Mouse (Mus musculus) lung, postnatal 10 days (tissue): ENCODE results near the gene Uvssa.
"Not testable (repeated sequence)": the region's sequence is repeated elsewhere in the genome, so short reads cannot be mapped to it uniquely, and the experiment has no call there.

Experiments
- DNase-seq: peaks from one replicate; pipeline ENCODE4 v3.0.0; 2021

Gene Uvssa

DNA sequence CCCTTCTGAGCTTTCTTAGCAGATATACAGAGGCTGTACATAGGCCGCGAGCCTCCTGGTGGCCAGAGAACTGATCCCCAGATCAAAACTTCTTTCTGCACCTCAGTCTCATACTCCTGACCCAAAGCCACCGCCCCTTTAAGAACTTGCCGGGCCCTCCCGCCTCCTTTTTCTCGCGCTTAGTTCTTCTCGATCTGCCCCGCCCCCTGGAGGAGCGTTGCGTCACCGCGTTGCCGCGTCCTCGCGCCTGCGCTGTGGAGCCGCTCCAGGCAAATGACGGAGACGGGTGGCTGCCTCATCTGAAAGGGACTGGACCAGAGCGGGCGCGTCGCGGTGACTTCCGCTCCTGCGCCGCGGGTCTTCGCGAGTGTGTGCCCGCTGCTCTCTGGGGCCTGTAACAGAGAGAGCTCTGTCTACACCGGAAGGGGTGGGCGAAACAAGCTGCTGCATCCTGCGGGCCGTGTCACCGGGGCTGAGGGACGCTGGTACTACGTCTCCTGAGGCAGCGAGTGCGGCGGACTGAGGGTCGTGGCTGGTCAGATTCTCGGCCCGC, at the start of gene Uvssa:
Gene Uvssa, plus strand, starts transcription at position 248 of the 553 bp plus-strand sequence.
- DNase-seq: peak; percentile 99

DNA sequence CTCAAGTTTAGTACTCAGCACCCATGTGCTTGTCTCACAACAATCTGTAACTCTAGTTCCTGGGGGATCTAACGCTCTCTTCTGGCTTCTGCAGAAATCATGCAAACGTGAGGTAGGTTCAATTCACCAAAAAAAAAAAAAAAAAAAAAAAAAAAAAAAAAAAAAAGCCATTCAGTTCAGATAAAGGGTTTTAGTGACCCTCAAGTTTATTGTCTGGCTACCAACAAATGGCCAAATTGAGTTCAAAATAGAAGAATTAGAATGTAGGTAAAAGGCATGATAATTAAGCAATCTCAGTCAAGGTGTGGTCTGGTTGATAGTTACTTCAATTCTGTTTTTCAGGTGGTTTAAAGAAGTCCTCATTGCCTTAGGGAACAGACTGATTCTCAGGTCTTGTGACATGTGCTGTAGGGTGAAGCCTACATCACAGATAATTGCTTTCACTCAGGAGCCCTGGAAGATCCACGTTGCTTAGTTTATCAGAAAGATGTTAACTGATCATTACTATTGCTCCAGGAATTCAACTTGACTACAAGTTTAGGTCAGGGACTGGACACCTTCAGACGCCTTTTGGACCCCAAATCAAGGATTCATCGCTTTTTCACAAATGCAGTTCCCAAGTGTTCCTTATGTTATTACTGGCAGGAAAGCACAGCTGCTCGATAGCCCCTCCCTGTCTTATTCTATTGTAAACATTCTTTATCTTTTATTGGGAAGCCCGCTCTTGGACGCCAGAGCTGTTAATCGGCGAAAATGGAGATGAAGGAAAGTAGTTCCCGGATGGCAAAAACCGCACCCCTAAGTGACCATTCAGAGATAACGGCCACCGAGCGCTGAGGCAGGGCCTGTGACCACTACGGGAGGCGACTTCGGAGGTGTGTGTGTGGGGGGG, 43.7 kb upstream of the Uvssa start:
- no peak for DNase-seq

DNA sequence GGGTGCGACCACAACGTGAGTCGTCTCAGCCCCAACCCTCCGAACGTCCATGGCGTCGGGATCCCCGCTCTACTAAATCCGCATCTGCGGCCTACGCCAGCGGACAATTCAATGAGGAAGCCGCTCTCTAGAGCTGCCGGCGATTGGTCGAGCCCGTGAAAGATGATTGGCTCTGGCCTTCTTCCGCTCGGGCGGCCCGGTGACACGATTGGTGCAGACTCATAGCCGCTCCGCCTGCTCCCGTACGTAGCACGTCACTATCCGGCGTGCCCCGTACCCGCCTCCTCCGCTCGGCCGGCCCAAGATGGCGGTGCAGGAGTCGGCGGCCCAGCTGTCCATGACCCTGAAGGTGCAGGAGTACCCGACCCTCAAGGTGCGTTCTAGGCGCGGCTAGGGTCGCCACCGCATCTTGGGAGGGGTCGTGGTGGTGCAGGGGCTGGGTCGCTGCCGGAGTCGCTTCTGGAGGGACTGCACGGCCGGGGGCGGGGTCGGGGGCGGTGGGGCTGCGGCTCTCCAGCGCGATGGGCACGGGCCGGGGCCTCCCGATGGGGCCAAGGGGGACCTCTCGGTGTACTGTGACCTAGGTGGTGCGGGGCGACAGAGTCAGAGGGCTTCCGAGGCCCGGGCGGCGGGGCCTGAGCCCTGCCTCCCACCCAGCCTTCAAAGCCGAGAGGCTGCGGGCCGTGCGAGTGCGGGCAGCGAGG, 42.9 kb upstream of the Uvssa start, which contains the start of gene Maea:
Gene Maea, plus strand, starts transcription at position 237 of the 704 bp plus-strand sequence.
- peak; percentile 97 for DNase-seq

DNA sequence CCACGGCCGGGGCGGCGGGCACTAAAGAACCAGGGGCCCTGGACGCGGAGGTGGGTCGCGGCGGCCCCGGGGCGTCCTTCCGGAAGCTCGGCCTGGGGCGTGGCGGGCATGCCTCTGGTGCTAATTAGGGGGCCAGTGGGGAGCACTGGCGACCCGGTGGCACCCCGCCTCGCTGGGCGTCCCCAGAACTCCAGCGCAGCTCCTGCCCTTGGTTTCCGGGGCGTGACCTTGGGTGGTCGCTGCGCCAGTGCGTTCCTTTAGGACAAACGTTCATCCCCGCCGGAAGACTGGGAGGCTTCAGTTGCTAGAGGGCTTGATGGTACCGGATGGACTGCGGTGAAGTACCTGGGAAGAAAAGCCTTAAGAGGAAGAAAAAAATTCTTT, 42.4 kb upstream of the Uvssa start:
- peak; percentile 66 for DNase-seq

DNA sequence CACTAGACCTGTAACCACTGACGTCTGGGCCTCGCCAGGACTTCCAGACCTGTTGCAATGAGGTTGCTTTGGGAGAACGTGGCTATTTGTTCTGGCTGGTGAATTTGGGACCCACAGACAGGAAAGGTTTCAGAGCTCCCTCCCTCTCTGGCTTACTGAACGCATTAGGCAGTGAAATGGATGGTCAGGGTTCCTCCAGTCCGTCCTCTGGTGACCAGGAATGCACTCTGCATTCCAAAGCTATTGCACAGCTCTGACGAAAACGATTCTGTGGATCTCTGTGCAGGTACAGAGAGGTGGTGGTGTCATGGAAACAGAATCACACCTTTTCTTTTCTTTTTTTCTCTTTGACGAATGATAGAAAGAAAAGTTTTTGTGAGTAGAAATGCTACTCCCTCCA, 41.1 kb upstream of the Uvssa start:
- DNase-seq: no peak

DNA sequence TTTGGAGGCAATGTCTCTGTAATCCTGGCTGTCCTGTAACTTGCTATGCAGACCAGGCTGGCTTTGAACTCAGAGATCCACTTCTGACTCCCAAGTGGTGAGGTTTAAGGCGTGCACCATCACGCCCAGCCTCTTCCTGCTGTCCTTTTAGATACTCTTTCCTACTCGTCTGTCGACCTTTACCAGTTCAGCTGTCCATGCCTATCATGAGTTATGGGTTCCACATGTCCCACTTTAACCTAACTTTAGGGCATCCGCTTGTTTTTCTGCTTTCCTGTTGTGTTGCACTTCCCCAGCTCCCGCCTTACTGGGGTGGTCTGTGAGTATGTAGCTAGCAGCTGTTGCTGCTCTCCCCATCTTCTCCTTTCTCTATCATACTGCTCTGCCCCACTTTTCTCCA, 37.2 kb upstream of the Uvssa start:
- no peak for DNase-seq

DNA sequence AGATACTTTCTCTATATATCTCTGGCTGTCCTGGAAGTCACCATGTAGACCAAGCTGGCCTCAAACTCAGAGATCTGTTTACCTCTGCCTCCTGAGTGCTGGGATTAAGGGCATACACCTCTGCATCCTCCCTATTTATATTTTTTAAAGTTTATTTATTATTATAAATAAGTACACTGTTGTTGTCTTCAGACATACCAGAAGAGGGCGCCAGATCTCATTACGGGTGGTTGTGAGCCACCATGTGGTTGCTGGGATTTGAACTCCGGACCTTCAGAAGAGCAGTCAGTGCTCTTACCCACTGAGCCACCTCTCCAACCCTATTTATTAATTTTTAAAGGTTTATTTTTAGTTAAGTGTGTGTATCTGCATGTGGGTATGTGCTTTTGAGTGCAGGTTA, 36.1 kb upstream of the Uvssa start:
- not testable (repeated sequence) for DNase-seq

DNA sequence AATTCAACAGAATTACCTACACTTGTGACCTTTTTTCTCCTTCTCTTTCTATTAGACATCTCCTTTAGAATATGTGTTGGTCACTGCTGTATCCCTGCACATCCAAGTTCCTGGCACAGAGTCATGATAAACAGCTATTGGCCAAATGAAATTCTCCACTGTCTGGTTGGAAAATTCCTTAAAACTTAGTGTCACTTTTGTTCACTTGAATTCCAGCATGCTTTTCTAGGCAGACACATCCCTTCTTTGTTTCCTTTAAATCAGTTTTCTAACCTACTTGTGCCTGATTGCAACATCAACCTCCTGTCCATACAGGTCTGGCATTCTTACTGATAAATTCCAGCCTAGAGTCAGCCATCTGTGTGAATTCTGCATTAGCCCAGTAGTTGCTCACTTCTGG, 35.5 kb upstream of the Uvssa start:
- no peak for DNase-seq

DNA sequence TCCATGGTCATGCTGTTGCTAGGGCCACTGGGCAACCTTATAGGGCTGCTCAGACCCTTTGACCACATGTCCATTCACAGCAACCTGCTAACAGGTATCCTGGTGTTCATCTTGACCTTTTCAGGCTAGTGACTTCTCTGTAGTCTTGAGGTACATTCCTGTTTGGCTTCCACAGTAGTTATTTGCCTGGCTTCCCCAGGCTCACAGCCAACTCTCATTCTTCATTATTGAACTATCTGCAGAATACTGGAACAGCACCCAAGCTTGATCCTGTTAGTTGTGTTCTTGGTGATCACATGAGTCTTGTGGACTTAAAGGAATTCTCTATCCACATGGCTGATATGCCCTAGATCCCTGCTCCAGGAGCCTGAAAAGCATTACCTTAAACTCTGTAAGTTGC, 34.8 kb upstream of the Uvssa start:
- DNase-seq: no peak

DNA sequence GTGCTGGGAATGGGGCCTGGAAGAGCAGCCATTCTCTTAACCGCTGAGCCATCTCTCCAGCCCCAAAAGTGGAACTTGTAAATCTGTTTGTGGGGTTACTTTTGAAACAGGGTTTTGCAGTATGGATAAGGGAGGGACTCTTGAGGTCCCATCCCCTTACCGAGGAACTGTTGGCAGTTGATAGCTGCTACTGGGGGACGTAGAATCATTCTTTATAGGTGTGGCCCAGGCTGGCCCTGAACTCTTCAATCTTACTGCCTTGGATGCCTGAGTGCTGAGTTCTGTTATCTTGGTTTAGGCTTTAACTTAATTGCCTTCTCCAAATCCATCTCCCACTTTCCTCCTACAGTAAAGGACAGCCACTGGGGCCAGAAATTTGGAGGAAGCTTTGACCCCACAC, 34.3 kb upstream of the Uvssa start:
- DNase-seq: no peak

DNA sequence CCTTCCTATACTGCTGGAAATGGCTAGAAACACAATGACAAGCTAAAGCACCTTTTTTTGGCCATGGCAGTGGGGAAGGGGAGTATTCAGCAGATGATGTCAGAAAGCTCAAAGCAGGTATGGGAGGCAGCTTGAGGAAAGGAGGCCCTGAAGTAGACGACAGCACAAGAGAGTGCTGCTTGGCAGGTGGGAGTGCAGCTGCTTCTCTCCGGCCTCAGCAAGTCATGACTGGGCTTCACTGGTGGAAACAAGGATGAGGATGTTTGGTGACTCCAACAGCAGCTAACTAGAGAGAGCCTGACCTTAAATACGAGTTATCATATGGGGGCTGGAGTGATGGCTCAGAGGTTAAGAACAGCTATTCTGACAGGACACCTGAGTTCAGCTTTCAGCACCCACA, 30.7 kb upstream of the Uvssa start:
- no peak for DNase-seq

DNA sequence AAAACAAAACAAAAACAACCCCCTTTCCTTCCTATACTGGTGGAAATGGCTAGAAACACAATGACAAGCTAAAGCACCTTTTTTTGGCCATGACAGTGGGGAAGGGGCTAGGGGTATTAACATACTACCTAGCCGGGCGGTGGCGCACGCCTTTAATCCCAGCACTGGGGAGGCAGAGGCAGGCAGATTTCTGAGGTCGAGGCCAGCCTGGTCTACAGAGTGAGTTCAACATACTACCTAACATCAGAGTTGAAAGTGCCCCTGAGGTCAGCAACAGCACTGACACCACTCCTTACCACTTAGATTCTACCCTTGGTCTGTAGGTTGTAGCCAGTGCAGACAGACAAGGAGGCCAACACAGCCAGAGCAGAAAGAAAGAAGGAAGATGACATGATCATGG, 29.1 kb upstream of the Uvssa start:
- no peak for DNase-seq

DNA sequence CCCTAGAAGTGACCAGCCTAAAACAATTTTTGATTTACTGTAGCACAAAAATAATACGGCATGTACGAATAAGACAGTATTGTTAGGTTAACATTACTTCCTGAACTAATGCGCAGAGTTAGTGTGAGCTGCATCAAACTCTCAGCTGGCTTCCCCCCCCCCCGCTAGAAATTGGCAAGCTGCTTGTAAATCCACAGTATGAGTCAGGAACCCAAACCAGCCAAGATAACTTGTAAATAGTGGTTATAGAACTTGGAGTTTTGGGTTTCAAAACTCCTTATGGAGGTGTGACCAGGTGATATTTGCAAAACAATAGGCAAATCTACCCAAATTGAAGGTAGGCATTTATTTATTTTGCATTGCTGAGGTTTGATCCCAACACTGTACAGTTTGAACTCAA, 28.6 kb upstream of the Uvssa start:
- DNase-seq: no peak

DNA sequence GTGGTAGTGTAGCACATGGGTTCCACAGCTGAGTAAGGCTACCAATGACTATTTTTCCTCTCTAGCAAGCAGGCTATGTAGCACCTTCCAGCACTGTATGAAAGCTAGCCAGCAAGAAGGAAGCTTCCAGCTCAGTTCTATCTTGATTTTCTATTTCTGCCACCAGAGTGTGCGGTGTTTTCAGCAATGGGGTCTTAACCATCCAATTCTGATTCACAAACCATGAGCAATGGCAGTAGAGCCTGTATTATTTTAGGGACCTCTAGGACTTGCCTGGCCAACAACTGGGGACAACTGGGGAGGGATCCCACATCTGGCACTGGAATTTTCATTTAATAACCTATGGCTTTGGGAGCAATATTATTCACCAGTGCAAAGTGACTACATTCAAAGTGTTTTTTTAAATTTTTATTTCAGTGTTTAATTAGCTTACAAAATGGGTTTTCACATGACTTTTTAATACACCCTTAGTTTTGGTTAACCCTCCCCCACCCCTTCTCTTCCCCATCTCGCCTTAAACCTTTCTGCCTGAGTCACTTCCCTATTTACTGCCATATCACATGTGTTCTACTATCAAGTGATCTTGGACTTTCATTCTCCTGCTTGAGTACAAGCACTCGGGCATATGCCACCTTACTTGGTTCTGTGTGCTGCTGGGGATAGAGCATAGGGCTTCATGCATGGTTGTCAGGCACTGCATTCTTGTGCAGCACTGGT, 26.6 kb upstream of the Uvssa start:
- DNase-seq: no peak

DNA sequence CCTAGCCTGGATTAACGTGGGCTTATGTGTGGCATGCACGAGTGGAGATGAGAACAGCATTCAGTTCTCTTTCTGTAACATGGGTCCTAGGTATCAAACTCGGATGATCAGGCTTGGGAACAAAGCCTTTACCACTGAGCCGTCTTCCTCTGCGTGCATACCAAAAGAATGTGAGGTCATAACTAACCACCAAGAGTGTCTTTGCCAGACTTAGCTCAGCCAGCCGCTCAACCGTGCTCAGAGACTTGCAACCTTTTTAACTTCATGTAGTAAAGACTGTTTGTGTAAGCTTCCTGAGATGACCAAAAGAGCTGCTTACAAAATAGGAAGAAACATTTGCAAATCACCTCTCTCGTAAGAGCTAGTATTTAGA, 26.1 kb upstream of the Uvssa start:
- no peak for DNase-seq

DNA sequence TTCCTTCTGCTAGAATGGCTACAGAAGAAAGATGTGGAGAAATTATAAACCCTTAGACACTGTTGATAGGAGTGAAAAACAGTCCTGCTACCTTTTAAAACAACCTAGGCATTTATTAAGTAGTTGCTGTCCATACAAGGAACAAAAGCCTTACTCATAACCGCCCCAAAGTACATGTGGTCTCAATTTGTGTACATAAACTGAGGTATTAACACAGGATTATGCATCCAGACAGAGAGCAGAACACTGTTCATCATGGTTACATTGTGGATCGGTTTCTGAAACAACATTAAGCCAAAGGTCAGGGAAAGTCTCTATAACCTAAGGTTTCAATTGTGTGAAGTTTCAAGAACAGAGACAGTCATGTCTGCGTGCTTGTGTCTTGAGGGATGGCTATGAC, 25.3 kb upstream of the Uvssa start:
- no peak for DNase-seq

DNA sequence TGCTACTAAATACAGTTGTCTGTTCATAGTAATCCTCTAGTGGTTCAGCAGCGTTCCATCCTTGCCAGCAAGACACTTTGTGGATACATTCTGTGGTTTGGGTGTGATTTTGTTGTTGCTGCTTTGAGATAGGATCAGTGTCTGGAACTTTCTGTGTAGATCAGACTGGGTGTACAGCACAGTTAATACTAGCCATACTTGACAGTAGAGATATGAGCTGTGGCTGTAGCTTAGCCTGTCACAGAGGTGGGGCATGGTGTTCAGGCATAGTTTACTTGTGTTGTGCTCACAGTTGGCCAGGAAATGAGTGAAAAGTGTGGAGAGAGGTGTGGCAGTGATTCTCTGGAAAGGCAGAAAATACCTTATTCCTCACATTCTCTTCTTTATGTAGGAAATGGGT, 20.9 kb upstream of the Uvssa start:
- no peak for DNase-seq

DNA sequence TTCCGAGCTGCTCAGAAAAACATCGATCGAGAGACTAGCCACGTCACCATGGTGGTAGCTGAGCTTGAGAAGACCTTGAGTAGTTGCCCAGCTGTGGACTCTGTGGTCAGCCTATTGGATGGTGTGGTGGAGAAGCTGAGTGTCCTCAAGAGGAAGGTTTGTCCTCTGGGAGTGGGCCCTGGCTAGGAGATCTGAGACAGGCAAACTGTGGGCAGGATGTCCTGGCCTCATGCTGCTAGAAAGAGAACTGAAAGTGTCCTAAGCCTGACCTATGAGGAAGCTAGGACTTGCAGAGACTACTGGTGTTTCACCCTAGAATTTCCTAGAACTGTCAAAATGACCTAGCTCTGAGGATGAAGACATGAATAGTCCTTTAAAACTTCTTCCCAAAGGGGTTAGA, 19.9 kb upstream of the Uvssa start:
- DNase-seq: no peak

DNA sequence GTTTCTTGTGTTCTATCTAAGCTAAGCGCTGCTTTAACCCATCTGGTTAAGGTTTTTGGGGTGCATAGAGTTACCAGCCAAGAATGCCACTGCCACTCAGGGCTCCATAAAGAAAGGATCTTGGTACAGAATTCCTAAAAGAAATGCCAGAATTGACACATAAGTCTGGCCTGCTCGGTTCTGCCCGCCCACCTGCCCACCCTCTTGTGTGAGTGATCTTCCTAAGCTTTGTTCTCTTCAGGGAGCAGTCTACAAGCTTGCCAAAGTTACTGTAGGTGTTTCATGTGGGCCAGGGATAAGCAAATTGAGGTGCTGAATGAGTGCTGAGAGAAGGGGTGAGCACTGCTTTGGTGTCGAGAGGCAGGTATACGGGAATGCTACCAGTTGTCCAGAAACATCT, 15.1 kb upstream of the Uvssa start:
- no peak for DNase-seq

DNA sequence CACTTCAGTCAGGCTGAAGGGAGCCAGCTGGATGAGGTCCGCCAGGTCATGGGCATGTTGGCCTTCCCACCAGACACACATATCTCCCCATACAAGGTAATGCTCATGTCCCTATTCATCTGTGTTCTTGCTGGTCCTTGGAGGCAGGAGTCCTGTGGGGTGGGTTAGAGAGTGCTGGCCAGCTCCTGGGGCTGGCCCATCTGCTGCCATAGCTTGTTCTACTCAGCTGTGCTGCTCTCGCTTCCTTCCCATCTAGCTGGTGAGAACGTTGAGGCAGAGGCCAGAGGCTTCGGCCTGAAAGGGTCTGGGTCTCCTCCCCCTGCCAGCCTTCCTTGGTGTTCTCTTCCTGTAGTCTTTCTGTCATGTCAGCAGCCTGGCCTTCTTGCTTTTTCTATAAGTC, 9.7 kb upstream of the Uvssa start:
- no peak for DNase-seq

DNA sequence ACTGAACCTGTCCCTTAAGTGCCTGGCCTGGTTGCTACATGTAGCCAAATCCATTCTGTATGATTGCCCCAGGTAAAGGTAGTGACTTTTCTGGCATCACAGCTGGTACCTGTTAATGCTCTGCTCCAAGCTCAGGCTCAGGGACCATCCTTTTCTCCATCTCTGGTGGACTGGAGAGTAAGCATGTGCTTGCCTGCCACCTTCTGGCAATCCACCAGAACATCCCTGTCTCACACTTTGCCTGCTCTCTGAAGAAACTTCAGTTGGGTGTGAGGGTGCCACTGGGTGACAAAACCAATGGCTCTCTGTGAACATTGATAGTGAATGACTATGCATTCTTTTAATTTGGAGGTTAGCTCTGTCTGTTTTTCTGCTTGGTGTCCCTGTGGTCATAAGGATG, 7.2 kb upstream of the Uvssa start:
- peak; percentile 19 for DNase-seq

DNA sequence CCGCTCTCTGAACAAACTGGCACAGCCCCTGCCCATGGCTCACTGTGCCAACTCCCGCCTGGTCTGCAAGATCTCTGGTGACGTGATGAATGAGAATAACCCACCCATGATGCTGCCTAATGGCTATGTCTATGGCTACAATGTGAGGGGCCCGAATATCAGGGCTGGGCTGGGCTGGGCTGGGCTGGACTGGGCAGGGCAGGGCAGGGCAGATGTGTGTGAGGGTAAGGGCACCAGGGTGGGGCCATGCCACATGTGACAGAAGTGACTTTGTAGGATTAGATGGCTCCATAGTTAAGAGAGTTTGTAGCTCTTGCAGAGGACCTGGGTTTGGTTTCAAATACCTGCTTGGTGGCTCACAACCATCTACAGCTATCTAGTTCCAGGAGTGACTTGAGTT, 6.7 kb upstream of the Uvssa start:
- no peak for DNase-seq

DNA sequence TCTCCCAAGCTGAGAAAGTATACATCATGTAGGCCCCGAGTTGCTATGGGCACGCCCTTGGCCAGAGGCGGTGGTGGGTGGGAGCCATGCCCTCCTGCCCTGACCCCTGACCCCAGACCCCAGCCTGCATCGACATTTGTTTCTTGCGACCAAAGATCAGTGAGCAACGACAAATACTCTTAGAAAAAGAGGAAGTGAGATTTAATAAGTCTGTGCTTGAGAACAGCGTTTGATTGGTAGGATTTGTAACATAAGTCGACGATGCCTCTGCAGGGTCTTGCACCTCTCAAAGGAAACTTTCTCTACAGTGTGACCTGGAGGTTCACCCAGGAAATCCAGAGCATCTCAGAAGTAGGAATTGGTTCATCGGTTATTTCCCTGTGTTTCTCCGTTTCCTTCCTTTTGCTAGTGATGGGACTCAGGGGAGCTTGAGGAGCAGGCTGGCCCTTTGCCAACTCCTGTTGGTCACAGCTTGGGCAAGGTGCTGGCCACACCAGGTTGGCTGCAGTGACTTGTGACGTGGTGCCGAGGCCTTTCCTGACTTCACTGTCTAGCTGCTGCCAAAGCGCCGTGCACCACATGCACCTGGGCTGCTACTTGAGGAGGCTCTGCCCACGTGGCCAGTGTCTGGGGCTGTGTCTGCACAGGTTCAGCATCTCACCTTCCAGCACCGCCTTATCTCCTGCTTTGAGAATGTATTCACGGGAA, 5.9 kb upstream of the Uvssa start:
- DNase-seq: no peak
